Mouse (Mus musculus) cerebellum, adult 2 months (tissue): Measurements from ENCODE around the gene Depp1.

ENCODE experiments used
- CTCF ChIP-seq: fragments of 200-500 bp; IDR thresholded peaks from 2 replicates; pipeline ENCODE4 v1.5.1; 2011; ENCODE audit warnings: low read depth, mild to moderate bottlenecking, control low read depth, low read length, moderate library complexity, borderline replicate concordance; ENCODE audit not compliant: insufficient read depth
- POLR2A ChIP-seq: fragments of 200-500 bp; IDR thresholded peaks from 2 replicates; pipeline ENCODE4 v1.6.1; 2011; ENCODE audit warnings: low read length, control low read depth, borderline replicate concordance; ENCODE audit not compliant: insufficient read depth

DNA sequence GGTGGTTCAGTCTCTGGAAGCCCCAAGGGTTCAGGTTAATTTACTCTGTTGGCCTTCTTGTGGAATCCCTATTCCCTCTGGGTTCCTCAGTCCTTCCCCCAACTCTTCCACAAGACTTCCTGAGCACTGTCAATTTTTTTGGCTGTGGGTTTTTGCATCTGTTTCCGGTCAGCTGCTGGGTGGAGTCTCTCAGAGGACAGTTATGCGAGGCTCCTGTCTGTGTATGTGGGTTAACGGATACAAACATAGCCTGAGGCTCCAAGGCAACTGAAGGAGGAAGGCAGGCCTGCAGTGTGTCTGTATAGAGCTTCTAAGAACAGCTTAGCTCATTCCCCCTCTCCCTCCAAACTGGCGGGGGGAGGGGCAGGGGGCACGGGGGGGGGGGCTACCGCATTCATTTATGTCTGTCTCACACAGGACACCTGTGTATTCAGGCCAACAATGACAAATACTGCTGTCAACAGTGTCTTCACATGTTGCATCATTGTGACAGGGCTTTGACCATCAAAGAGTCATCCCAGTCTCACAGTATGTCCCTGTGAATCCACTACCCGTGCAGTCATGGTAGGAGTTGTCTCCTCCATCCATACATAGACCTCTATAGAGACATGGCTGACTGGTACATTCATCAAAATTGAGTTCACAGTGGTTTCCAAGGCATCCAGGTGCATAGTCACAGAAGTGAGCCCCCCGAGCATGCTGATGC is 28.9 kb upstream of the Depp1 start:
- TF ChIP-seq CTCF: no peak
- no peak for TF ChIP-seq POLR2A
